Mouse (Mus musculus) limb, embryonic 13.5 days (tissue): Measurements from ENCODE around the gene Ank2. TPM values are rescaled to one million over a fixed set of nuclear protein-coding genes. Genes with fewer than 3 reads are reported as not detected.

Experiments used
- ATAC-seq: fragments of 200-750 bp; cut with Nextera tagmentation; 2 replicates; pipeline ENCODE4 v1.8.0; 2017; ENCODE audit warnings: low read depth, moderate number of reproducible peaks, moderate TSS enrichment; ENCODE audit not compliant: low FRiP score
- H3K27ac ChIP-seq: fragments of 300-500 bp; sonication (generic); 2 replicates; pipeline ENCODE4 v1.5.1; 2015; ENCODE audit warnings: inconsistent platforms, mild to moderate bottlenecking, moderate library complexity
- H3K27me3 ChIP-seq: fragments of 300-500 bp; sonication (generic); 2 replicates; pipeline ENCODE4 v1.6.1; 2015; ENCODE audit warnings: mild to moderate bottlenecking, inconsistent platforms
- H3K36me3 ChIP-seq: fragments of 300-500 bp; sonication (generic); 2 replicates; pipeline ENCODE4 v1.6.1; 2015; ENCODE audit warnings: inconsistent platforms, mild to moderate bottlenecking, moderate library complexity
- H3K4me1 ChIP-seq: fragments of 300-500 bp; sonication (generic); 2 replicates; pipeline ENCODE4 v1.6.1; 2015; ENCODE audit warnings: inconsistent platforms
- H3K4me2 ChIP-seq: fragments of 300-500 bp; sonication (generic); replicated peaks from 2 replicates; pipeline ENCODE4 v1.6.1; 2015; ENCODE audit warnings: inconsistent platforms, mild to moderate bottlenecking, moderate library complexity
- H3K4me3 ChIP-seq: fragments of 300-500 bp; sonication (generic); 2 replicates; pipeline ENCODE4 v1.5.1; 2015; ENCODE audit warnings: moderate library complexity, mild to moderate bottlenecking, inconsistent platforms
- H3K9ac ChIP-seq: fragments of 300-500 bp; sonication (generic); 2 replicates; pipeline ENCODE4 v1.6.1; 2015; ENCODE audit warnings: mild to moderate bottlenecking, inconsistent platforms
- H3K9me3 ChIP-seq: fragments of 300-500 bp; sonication (generic); 2 replicates; pipeline ENCODE4 v1.6.1; 2016; ENCODE audit warnings: inconsistent platforms
- WGBS: fragments of 180-500 bp; shearing (Covaris S2); methylation state at CpG from one replicate; pipeline ENCODE4 v1.1.7; 2015; 5-methylcytosine and 5-hydroxymethylcytosine counted together
- polyA plus RNA-seq: library from polyadenylated mRNA; unstranded; fragments of >200 nt; fragmentation: Nextera tagmentation; extraction: Ambion mirVana; gene quantifications from 2 replicates; pipeline ENCODE4 v1.2.1, GENCODE M21; 2015

Gene Ank2
- polyA plus RNA-seq, 1 experiment from 2014 or later: 32.4 TPM

- peaks cover 3% of the 10 kb centered on the region; the same call in 1 of the 2 replicates for H3K4me1 ChIP-seq
- H3K9ac ChIP-seq: no peak overlapping the region
- H3K9me3 ChIP-seq: no peaks in the 10 kb centered on the region
- H3K4me3 ChIP-seq: no peak overlapping the region
- WGBS: 77% methylated on average over 7 of the region's 7 CpGs
- no peak overlapping the region for H3K27ac ChIP-seq
- ATAC-seq: no peak
- no peaks in the 10 kb centered on the region for H3K36me3 ChIP-seq
- H3K4me2 ChIP-seq: no peak overlapping the region
- no peaks in the 10 kb centered on the region for H3K27me3 ChIP-seq
Observed at GRCm38 (mm10) chr3:127260786-127261166, 238.4 kb downstream of the Ank2 start.

GRCm38 (mm10) chr3:127260007-127260785, 239.0 kb downstream of the Ank2 start:
- Histone ChIP-seq H3K27ac (no peak overlapping the region), H3K9ac (no peak overlapping the region), H3K4me1 (peaks cover 3% of the 10 kb centered on the region; the same call in 1 of the 2 replicates), H3K9me3 (no peaks in the 10 kb centered on the region), H3K27me3 (no peaks in the 10 kb centered on the region), H3K4me3 (no peak overlapping the region), H3K4me2 (no peak overlapping the region), H3K36me3 (no peaks in the 10 kb centered on the region)
- no peak for ATAC-seq
- WGBS: 71% methylated on average over 15 of the region's 15 CpGs

GRCm38 (mm10) chr3:127258466-127259075, 240.6 kb downstream of the Ank2 start:
- WGBS: 41% methylated on average over 15 of the region's 15 CpGs
- H3K27ac ChIP-seq: no peak overlapping the region
- H3K4me2 ChIP-seq: peak overlapping the region; percentile 70
- H3K4me1 ChIP-seq: peaks cover 3% of the 10 kb centered on the region; the same call in 1 of the 2 replicates
- no peak overlapping the region for H3K9ac ChIP-seq
- no peaks in the 10 kb centered on the region for H3K9me3 ChIP-seq
- no peak for ATAC-seq
- no peak overlapping the region for H3K4me3 ChIP-seq
- H3K36me3 ChIP-seq: no peaks in the 10 kb centered on the region
- no peaks in the 10 kb centered on the region for H3K27me3 ChIP-seq

GRCm38 (mm10) chr3:127257969-127258368, 241.2 kb downstream of the Ank2 start:
- Histone ChIP-seq H3K9me3 (no peaks in the 10 kb centered on the region), H3K36me3 (no peaks in the 10 kb centered on the region), H3K4me1 (peaks cover 3% of the 10 kb centered on the region; the same call in 1 of the 2 replicates), H3K9ac (peak overlapping the region; percentile 62), H3K27ac (peak overlapping the region; percentile 87), H3K4me2 (peak overlapping the region; percentile 70), H3K4me3 (peak overlapping the region; percentile 51), H3K27me3 (no peaks in the 10 kb centered on the region)
- 0% methylated on average over 18 of the region's 18 CpGs for WGBS
- ATAC-seq: peak; percentile 54

- H3K4me1 ChIP-seq: peaks cover 3% of the 10 kb centered on the region; the same call in 1 of the 2 replicates
- H3K4me3 ChIP-seq: peak overlapping the region; percentile 51
- H3K4me2 ChIP-seq: peak overlapping the region; percentile 70
- H3K9ac ChIP-seq: peak overlapping the region; percentile 62
- H3K27ac ChIP-seq: peak overlapping the region; percentile 87
- no peaks in the 10 kb centered on the region for H3K36me3 ChIP-seq
- no peaks in the 10 kb centered on the region for H3K27me3 ChIP-seq
- WGBS: under 1% methylated on average over 13 of the region's 13 CpGs
- peak; percentile 96 for ATAC-seq
- H3K9me3 ChIP-seq: no peaks in the 10 kb centered on the region
Observed at GRCm38 (mm10) chr3:127257279-127257925, 241.7 kb downstream of the Ank2 start.

DNA sequence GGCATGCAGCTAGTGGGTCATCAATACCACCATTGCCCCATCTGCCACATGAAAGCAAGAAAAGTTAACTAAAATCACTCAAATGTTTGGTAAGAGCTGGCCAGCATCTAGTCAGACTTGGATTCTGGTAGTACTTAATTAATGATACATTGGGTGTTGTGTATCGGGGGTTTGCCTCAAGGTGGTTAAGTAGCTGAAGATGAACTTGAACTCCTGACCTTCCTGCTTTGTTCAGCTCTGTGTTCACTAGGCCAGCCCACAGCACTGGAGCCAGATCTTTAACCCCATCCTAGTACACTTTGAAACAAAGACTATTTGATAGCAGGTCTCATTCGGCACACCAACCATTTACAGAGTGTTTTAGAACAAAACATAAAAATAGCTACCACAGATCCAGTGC, 242.5 kb downstream of the Ank2 start:
- H3K4me1 ChIP-seq: peaks cover 3% of the 10 kb centered on the region; the same call in 1 of the 2 replicates
- no peak for ATAC-seq
- no peaks in the 10 kb centered on the region for H3K36me3 ChIP-seq
- WGBS: 54% methylated on average over 2 of the region's 2 CpGs
- no peaks in the 10 kb centered on the region for H3K9me3 ChIP-seq
- H3K4me2 ChIP-seq: no peak overlapping the region
- no peak overlapping the region for H3K9ac ChIP-seq
- H3K27ac ChIP-seq: no peak overlapping the region
- no peaks in the 10 kb centered on the region for H3K27me3 ChIP-seq
- H3K4me3 ChIP-seq: no peak overlapping the region

DNA sequence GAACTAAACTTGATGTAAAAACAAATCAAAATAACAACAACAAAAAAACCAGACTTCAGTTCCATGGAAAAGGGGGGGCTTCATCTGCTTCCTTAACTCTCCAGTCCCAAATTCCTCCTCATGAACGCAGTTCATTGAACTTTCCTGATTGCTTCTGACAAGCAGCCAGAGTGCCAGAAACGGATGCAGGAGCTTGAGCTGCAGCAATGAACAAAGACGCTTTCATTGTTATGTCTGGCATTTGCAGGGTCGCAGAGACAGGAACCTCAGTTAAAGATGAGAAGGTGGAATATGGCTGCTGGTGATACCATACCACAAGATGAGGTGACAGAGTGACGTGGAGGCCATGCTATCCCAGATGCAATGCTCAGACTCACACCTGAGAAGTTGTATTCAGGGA, 248.2 kb downstream of the Ank2 start:
- Histone ChIP-seq H3K4me3 (no peak overlapping the region), H3K9ac (no peak overlapping the region), H3K27ac (no peak overlapping the region), H3K4me1 (no peaks in the 10 kb centered on the region), H3K4me2 (no peak overlapping the region), H3K36me3 (no peaks in the 10 kb centered on the region), H3K27me3 (no peaks in the 10 kb centered on the region), H3K9me3 (no peaks in the 10 kb centered on the region)
- 64% methylated on average over 5 of the region's 5 CpGs for WGBS
- ATAC-seq: no peak

DNA sequence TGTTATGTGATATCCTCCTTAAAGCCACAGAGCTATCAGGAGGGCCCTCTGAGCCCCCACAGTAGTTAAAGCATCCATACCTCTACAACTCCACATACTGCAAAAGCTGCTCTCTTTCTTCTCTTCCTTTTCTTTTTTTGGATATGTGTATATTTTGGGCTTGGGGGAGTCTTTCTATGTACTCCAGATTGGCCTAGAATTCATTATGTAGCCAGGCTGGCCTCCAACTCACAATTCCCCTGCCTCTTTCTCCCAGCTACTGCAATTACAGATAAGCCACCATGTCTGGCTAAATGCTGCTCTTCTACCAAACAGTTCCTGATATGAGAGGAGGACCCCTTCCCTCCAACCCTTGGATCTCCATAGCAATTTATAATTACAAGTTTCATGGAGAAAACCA, 250.5 kb downstream of the Ank2 start:
- H3K36me3 ChIP-seq: no peaks in the 10 kb centered on the region
- no peak overlapping the region for H3K27ac ChIP-seq
- H3K9me3 ChIP-seq: no peaks in the 10 kb centered on the region
- no peak overlapping the region for H3K4me2 ChIP-seq
- ATAC-seq: no peak
- H3K9ac ChIP-seq: no peak overlapping the region
- no peaks in the 10 kb centered on the region for H3K4me1 ChIP-seq
- H3K4me3 ChIP-seq: no peak overlapping the region
- H3K27me3 ChIP-seq: no peaks in the 10 kb centered on the region

- no peak overlapping the region for H3K4me3 ChIP-seq
- H3K27me3 ChIP-seq: no peaks in the 10 kb centered on the region
- no peak overlapping the region for H3K27ac ChIP-seq
- no peak for ATAC-seq
- no peak overlapping the region for H3K9ac ChIP-seq
- H3K36me3 ChIP-seq: no peaks in the 10 kb centered on the region
- H3K4me2 ChIP-seq: no peak overlapping the region
- H3K4me1 ChIP-seq: no peaks in the 10 kb centered on the region
- WGBS: 77% methylated on average over 11 of the region's 11 CpGs
- H3K9me3 ChIP-seq: no peaks in the 10 kb centered on the region
Observed at GRCm38 (mm10) chr3:127246989-127247708, 252.0 kb downstream of the Ank2 start.

DNA sequence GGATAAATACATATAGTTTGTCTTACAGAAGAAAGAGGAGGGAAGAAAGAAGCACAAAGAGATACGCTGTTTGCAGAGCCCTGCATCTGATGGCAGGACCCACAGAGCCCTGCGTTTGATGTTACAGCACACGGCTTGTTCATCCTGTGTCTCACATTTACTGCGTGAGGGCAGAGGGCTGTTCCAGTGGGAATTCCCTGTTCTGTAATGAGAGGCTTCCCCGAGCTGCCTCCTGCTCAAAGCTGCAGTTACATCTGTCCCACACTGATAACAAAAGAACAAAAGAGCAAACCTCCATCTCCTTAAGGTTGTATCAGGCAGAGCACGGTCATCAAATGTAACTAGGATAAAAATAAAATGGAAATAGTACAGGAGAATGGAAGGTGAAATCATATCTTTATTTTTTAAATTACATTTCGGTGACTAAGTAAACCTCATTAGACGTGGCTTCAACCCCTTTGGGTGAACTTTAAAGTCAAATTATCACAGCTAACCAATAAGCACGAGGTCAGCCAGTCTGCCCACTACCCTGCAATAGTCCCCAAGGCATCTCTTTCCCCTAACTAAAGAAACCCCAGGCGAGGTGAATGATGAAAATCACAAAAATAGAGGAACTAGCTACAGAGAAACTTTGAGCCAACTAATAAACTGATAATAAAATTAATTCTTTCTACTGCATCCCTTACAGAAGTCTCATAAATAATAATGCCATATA, 255.1 kb downstream of the Ank2 start:
- no peak for ATAC-seq
- H3K4me1 ChIP-seq: no peaks in the 10 kb centered on the region
- no peaks in the 10 kb centered on the region for H3K36me3 ChIP-seq
- no peak overlapping the region for H3K4me3 ChIP-seq
- no peak overlapping the region for H3K27ac ChIP-seq
- no peak overlapping the region for H3K4me2 ChIP-seq
- 54% methylated on average over 10 of the region's 10 CpGs for WGBS
- H3K9me3 ChIP-seq: no peaks in the 10 kb centered on the region
- no peak overlapping the region for H3K9ac ChIP-seq
- H3K27me3 ChIP-seq: no peaks in the 10 kb centered on the region

- H3K9ac ChIP-seq: no peak overlapping the region
- no peak for ATAC-seq
- H3K9me3 ChIP-seq: 0 out of 2 replicates have a peak, but pooled peaks cover 2% of the 10 kb centered on the region
- no peaks in the 10 kb centered on the region for H3K4me1 ChIP-seq
- no peaks in the 10 kb centered on the region for H3K27me3 ChIP-seq
- no peak overlapping the region for H3K4me3 ChIP-seq
- H3K27ac ChIP-seq: no peak overlapping the region
- H3K4me2 ChIP-seq: no peak overlapping the region
- 88% methylated on average over 11 of the region's 11 CpGs for WGBS
- H3K36me3 ChIP-seq: no peaks in the 10 kb centered on the region
Observed at GRCm38 (mm10) chr3:127242234-127242810, 256.8 kb downstream of the Ank2 start.
